Mouse (Mus musculus) right cerebral cortex, postnatal 14 days (tissue): ENCODE measurements around the gene 4930404H24Rik.

Source experiments
- DNase-seq: peaks from one replicate; pipeline ENCODE4 v3.0.0; 2022

Gene 4930404H24Rik

DNA sequence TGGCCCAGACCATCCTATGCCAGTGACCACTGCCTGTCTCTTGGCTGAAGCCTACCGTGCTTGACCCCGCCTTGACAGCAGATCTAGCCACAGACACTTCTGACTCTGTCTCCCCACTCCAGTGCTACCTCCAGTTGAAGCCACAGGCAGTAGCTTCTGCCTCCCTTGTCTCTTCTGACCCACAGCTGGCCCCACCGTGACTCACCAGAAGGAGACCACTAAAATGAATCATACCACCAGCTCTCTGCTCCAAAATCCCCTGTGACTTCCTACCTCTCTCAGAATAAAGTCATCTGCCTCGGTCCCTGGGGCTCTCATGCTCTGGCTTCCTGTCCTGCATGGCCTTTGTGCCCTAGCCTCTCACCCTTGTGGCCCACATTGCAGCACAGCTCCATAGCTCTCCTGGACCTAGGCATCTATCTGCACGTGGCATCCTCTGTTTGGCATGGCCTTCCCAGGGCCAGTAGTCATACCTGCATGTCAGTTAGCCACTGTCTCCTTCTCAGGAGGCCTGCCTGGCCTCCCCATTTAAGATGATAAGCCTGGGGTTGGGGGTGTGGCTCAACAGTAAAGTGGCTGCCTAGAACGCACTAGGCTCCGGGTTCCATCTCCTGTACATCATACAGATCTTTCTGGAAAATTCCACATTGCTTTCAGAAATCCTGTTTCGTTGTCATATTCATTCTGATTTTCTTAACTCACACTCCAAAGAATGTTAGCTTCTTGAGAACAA lies 50.5 kb downstream of the 4930404H24Rik start:
- no peak for DNase-seq
